Mouse (Mus musculus) thymus, postnatal 36 days (tissue): ENCODE data around the gene Pak4.
A peak's percentile ranks its signal among the peaks of the same experiment; 100 is the strongest.
"Not testable (repeated sequence)": the region's sequence is repeated elsewhere in the genome, so short reads cannot be mapped to it uniquely, and the experiment has no call there.

Experiments used
- DNase-seq, 2 experiments: peaks; one replicate each; pipeline ENCODE4 v3.0.0; 2022; ENCODE audit warnings: mixed read lengths in 2 of 2

Gene Pak4

GRCm38 (mm10) chr7:28560856-28561255 lies 37.1 kb downstream of the Pak4 start:
- DNase-seq, result peak; percentile 53 to 73

DNA sequence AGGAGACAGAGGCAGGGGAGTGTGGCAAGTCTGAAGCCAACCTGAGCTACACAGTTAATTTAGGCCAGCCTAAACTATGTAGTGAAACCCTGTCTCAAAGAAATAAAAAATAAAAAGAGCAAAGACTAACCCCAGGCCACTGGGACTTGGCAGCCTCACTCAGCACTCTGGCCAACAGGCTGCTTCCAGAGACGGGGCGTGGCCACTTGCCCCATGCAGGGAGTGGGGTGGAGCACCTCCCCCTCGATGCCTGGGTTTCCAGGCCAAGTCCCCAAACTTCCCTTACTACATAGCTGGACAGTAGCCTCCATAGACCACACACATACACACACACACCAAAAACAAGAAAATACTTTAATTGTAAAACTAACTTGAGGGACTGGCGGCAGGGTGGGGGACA lies 39.5 kb downstream of the Pak4 start:
- DNase-seq, result peak in 1 of 2 experiments; percentile 54

DNA sequence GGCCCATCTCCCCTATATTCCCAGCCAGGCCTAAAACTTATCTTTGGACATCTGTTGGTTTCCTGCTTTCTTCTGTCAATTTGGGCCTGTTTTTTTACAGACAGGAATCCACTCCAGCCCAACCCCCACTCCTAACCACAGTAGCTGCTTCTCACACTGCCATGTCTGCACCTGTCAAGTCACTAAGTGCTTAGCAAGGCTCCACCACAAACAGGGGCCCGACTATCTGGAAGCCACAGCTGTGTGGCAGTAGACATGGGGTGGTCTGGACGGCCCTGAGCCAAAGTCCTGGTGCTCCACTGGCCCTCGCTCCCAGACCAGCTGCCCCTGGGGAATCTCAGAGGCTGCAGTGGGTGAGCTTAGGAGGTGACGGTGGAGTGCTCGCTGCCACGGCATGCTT lies 40.3 kb downstream of the Pak4 start:
- peak; percentile 86 to 91 for DNase-seq

- DNase-seq, result peak in 1 of 2 experiments; percentile 33
Measured at GRCm38 (mm10) chr7:28557069-28557468, 40.9 kb downstream of the Pak4 start.

GRCm38 (mm10) chr7:28555939-28556535 lies 41.9 kb downstream of the Pak4 start:
- DNase-seq, result peak in 1 of 2 experiments; percentile 18

DNA sequence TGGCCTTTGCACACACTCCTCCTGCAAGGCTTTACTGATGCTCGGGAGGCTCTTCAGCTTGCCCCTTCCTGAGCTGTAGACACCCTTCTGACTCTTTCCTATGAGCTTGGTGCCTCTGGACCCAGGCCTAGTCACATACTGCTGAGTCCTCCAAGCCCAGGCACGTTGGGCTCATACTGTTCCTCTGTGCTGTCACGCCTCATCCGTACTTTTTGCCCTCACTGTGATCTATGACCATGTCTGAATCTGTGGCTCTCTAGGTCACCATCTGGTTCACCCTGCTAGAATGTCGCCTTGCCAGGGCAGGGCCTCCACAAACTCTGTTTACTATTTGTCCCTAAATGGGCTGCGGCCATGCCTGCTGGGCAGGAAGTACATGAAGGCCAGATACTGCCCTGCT lies 44.9 kb downstream of the Pak4 start:
- no peak for DNase-seq

DNA sequence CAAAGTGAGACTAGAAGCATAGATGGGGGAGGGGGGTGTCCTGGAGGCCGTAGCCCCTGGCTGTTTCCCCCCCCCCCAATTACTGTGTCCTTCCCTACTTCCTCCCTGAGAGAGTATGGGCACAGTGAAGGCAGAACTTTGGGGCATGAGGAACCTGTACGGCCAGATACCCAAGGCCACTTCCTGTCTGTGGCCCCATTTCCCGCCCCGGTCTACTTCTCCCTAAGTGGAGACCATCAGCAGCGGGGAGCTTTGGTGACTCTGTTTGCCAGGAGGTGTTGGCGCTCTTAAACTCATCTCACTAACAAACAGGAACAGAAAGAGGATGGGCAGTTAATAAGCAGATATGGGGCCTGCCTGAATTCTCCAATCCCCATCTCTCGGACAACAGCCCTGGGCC lies 50.4 kb downstream of the Pak4 start:
- DNase-seq, result no peak

DNA sequence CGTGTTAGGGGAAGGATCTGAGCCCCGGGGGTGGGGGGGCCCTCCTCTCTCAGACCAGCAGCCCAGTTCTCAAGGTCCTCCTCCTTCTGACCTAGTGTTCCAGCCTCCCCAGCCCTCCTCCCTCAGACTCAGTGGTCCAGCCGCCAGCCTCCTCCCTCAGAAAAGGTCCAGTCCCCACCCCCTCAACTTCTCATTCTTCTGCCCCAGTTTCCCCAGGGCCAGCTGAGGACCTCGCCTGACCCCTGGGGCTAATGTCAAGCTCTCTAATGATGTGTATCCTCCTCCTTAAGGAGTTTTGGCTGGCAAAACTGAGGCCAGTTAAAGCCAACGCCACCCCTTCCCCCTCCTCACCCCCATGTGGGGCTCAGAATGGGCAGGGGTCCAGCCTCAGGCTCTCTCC lies 50.8 kb downstream of the Pak4 start, which contains the start of gene Nccrp1:
Gene Nccrp1 (minus strand): TSS at position 101 of the 400 bp plus-strand sequence.
- DNase-seq, result no peak

DNA sequence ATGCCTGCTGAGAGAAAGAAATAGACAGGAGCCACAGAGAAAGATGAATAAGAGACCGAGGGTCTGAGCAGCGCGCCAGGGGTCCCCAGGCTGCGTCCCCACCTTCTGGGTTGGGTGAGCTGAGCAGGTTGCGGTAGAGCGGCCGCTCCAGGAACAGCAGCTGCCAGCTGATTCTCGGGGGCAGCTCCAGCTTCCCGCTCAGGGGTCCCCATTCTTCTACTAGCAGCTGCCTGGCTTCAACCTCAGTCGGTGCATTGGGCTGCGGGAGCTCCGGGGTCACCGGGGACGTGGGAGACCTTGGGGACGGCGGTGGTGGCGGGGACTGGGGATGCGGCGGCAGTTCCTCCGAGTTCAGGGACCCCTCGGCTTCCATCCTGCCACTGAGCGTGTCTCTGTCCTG lies 51.3 kb downstream of the Pak4 start:
- DNase-seq, result peak in 1 of 2 experiments; percentile 19

DNA sequence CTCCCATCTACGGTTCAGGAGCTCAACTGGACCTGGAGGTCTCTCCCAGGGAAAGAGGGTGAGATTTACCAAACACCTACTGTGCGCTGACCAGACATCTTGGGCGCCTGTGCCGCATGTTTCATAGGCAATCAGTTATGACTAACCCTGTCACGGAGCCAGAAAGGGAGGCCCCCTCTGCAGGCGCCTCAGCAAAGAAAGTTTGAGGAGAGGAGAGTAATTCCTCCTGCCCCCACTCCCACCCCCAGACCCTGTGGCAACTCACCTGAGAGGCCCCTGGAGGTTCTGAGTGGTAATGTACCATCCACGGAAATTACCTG lies 52.1 kb downstream of the Pak4 start:
- DNase-seq, result no peak

DNA sequence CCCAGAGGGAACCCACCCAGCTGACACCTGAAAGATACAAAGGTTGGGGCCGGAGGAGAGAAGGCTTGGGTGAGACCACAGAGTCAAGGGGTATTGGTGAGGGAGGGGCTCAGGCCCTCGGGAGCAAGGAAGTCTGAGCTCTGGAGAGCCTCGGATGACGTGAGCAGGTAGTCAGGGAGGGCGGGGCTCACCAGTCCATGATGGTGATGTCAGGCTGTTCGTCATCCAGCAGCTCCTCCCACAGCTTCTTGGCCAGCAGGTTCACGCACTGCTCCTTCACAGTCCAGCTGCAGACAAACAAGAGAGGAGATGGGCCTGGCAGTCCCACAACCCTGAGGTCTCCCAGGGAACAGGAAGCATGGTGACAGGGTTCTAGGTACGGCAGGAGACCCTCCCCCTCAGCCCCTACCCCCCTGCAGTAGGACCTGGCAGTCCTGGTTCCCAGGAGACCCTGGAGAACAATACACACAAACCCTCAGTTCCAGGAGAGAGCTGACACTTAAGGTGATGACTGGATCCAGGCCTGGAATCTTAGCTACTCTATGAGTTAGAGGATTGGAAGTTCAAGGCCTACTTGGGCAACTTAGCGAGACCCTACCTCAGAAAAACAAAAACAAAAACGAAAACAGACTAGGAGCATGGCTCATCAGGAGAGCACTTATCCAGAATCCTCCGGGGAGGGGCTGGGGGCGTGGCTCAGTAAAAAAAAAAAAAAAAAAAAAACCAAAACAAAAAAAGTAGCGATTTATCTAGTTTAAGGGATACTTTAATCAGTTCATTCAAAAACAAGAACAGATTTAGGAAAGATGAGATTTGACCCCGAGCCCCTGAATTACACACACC lies 52.7 kb downstream of the Pak4 start:
- peak in 1 of 2 experiments; percentile 17 for DNase-seq

- DNase-seq, result peak in 1 of 2 experiments; percentile 20
Measured at GRCm38 (mm10) chr7:28544051-28544601, 53.9 kb downstream of the Pak4 start.

- DNase-seq, result no peak
Measured at GRCm38 (mm10) chr7:28540526-28540925, 57.5 kb downstream of the Pak4 start, which contains the start of gene Sycn. Gene Sycn (plus strand): TSS chr7:28540885.

DNA sequence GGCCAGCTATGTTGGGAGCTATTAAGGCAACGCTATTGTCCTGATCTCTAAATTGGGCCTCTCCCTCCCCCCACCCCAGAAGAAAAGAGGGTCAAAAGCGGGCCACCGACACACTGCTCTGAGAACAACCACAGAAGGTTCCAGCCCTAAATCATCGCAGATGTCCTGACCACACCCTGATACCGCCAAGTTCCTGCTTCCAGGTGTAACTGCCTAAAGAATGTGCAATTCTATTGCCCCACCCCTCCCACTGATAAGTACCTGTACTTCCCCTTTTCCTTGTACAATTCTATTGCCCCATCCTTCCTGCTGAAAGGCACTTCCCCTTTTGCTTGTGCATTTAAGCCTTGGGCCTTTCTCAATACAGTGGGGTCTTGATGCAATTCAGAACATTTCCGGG lies 59.1 kb downstream of the Pak4 start:
- DNase-seq, result not testable (repeated sequence)

DNA sequence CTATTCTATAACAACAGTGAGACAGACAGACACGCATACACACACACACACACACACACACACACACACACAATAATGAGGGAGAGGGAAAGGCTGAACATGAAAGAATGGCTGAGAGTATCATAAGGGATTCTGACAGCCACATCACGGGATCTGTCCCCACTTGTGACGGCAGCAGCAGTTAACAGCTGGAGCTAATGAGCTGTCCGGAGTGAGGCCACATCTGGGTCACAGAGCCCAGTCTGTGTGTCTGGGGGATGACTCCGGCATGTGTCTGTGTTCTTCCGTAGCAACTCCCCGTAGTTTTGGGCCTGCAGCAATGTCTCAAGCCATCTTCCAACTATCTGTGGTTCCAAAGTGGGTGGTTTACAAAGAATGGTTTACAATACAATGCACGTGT lies 66.0 kb downstream of the Pak4 start:
- no peak for DNase-seq

DNA sequence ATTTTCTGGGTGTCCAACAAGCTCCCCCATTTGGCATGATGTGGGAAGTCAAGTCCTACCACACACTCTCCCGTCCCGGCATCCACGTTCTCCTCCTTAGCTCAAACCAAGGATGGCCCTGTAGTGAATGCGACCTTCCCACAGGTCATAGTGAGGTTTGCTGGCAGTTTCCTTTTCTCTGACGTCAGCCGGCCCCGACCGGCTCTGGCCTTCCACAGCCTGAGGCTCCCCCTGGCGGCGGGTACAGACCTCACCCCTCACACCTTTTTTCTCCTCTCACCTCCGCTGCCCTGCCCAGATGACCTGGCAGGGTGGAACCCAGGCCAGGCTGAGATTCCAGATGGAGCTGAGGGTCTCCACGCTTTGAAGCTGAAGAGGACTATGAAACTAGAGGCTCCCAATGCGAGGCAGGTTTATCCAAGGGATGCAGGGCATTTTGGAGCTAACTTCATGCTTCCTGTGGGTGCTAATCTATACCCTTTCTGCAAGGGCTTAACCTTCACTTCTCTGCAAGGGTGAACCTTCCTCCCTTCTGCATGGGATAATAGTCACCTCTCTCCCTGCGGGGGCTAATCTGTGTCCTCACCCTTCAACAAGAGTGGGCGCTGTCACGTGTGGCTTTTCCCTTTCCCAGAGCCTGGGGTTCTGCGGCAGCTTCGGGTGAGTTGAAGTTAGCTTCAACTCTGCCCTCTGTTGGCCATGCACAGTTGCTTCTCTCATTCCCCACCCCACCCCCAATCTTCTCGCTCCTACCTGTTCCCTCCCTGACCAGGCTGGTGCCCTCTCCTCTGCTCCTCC lies 69.9 kb downstream of the Pak4 start:
- peak; percentile 88 to 90 for DNase-seq

GRCm38 (mm10) chr7:28522536-28522935 lies 75.4 kb downstream of the Pak4 start, which contains the start of gene Ifnl3:
Gene Ifnl3 (plus strand): TSS chr7:28522836.
- not testable (repeated sequence) for DNase-seq

DNA sequence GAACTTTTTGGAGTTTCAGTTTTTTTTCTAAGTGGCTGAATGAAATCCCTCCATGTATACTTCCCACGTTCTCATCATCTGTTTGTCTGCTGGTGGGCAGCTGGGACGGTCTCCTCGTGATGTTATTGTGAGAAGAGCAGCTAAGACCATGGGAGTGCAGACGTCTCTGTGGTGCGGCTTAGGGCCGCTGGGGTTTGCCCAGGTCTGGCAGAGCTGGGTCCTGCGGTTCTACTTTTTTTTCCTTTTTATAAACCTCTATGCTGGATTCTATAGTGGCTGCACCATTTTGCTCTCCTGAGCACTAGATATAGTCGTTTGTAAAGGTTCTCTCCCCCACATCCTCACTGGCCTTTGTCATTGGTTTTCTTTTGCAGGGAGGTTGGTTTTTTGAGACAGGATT lies 86.5 kb downstream of the Pak4 start:
- DNase-seq, result no peak

DNA sequence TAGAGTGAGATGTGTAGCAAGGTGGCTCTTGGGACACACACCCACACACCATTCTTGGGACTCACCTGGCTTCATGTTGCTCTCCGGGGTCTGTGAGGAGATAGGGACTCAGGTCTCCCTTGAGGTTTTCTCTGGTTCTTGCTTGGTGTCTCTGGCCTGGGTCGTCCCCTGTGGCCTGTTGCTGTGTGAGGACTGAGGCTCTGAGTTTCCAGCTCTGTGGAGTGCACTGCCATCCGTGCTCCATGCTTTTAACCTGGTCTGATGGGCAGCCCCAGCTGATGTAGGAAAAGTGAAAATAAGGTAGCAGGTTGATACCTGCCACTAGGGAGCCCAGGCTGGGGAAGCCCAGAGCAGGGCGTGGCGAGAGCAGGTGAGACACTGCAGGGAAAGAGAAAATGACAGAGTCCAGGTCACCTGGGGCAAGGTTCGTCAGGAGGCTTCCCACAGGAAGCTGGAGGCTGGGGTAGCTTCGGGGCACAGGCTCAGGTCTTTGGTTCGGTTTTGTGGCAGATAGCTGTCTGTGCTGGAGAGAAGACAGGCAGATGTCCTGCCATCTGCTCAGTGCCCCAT lies 87.5 kb downstream of the Pak4 start, which contains the start of gene Ifnl2:
Gene Ifnl2 (minus strand): TSS at position 51 of the 570 bp plus-strand sequence.
- DNase-seq, result not testable (repeated sequence)

- DNase-seq, result not testable (repeated sequence)
Measured at GRCm38 (mm10) chr7:28509121-28509520, 88.9 kb downstream of the Pak4 start.
